ENCODE assay signal across 15 mouse cellular contexts in the genomic region with DNA sequence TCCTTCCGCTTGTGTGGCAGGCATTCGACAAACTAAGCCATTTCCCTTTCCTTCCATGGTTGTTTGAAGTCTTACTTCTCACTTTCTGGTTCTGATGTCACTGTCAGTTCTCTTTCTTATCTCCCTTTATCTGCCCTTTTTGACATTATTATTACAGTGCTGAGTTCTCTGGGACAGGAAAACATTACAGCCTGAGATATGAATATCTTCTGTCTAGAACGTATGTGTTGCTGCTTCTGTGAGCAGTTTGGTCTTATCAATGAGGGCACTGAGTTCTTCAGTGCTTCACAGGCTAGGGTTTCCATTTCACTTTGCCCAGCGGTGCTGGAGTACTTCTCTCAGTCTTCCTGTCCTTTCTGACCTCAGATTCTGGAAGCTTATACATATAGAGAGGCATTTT.
"Had no signal": no experiment of that assay in that cellular context is flagged by ENCODE, and none has a peak within 500 bp of the region (broad histone marks: within the 10 kb centered on the region; RNA-seq: fewer than 3 reads in every experiment).

No protein-coding gene starts in this region.

- H3K4me1 ChIP-seq: kidney, embryonic 15.5 days; limb, embryonic 15.5 days; midbrain, embryonic 12.5 days had no signal

- H3K36me3 ChIP-seq: kidney, embryonic 15.5 days; limb, embryonic 15.5 days; midbrain, embryonic 12.5 days had no signal

- H3K4me2 ChIP-seq: kidney, embryonic 15.5 days; limb, embryonic 15.5 days; midbrain, embryonic 12.5 days had no signal

- ATAC-seq: intestine, embryonic 16.5 days; lung, postnatal 0 days had no signal

- H3K27ac ChIP-seq: kidney, embryonic 15.5 days; left cerebral cortex, adult 2 months; limb, embryonic 15.5 days; midbrain, embryonic 12.5 days; stomach, postnatal 0 days had no signal

- H3K9me3 ChIP-seq: kidney, embryonic 15.5 days; limb, embryonic 15.5 days; midbrain, embryonic 12.5 days had no signal

- H3K4me3 ChIP-seq: kidney, embryonic 15.5 days; left cerebral cortex, adult 2 months; limb, embryonic 15.5 days; midbrain, embryonic 12.5 days had no signal

- H3K27me3 ChIP-seq: kidney, embryonic 15.5 days; limb, embryonic 15.5 days; midbrain, embryonic 12.5 days had no signal

- DNase-seq: kidney, adult 2 months; kidney, postnatal 14 days; lung, adult 2 months; lung, postnatal 36 days; right cerebral cortex, adult 18-20 months; right cerebral cortex, postnatal 25 days; thymus, adult 18-20 months; thymus, postnatal 14 days had no signal

- H3K9ac ChIP-seq: kidney, embryonic 15.5 days; limb, embryonic 15.5 days; midbrain, embryonic 12.5 days had no signal
